Mouse (Mus musculus): ENCODE data around the gene Flvcr2. TPM values are rescaled to one million over a fixed set of nuclear protein-coding genes. Genes with fewer than 3 reads are reported as not detected.

Gene Flvcr2
- polyA plus RNA-seq, 1 experiment from 2014 or later: 6.5 TPM

- Histone ChIP-seq H3K4me2 (ENCODE audit: low read depth, low read length) (no peak overlapping the region), H3K4me3 (ENCODE audit: low read length) (no peak overlapping the region), H3K27me3 (ENCODE audit: control insufficient read depth, insufficient read depth, low read depth, low read length) (no peaks in the 10 kb centered on the region), H3K27ac (ENCODE audit: low read length) (no peak overlapping the region), H3K4me1 (replicated peaks; ENCODE audit: control insufficient read depth, insufficient read depth, low read length) (peaks cover 3% of the 10 kb centered on the region), H3K9ac (ENCODE audit: low read length) (no peak overlapping the region), H3K36me3 (ENCODE audit: control insufficient read depth, insufficient read depth, low read length) (peaks cover 7% of the 10 kb centered on the region; the same call in 1 of the 2 replicates), H3K9me3 (ENCODE audit: control insufficient read depth, low read length) (no peaks in the 10 kb centered on the region)
- ATAC-seq (ENCODE audit: low read depth): peak; percentile 63; the same call in 1 of the 2 replicates
- 36% methylated on average over 1 of the region's 1 CpGs for WGBS
Observed at GRCm38 (mm10) chr12:85854271-85854670, 107.9 kb downstream of the Flvcr2 start.

DNA sequence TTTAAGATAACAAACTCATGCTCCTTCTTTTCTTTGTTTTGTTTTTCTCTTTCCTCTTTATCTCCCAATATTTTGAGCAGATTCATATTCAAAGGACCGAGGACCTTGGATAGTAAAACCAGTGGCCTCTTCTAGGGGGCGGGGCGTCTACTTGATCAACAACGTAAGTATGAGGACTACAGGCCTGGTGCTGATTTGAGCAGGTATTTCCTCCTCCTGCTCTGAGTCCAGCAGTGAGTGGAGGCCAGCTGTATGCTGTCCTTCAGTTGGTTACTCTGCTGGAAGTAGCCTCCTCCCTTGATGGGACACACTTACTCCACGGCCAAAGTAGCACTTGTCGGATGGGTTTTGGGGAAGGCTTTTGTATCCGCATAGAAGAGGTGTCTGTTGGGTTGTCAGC, 111.0 kb downstream of the Flvcr2 start:
- Histone ChIP-seq H3K27ac (ENCODE audit: low read length) (no peak overlapping the region), H3K27me3 (ENCODE audit: control insufficient read depth, insufficient read depth, low read depth, low read length) (no peaks in the 10 kb centered on the region), H3K36me3 (ENCODE audit: control insufficient read depth, insufficient read depth, low read length) (peaks cover 5% of the 10 kb centered on the region; the same call in 1 of the 2 replicates), H3K4me2 (ENCODE audit: low read depth, low read length) (no peak overlapping the region), H3K4me3 (ENCODE audit: low read length) (no peak overlapping the region), H3K9ac (ENCODE audit: low read length) (no peak overlapping the region), H3K4me1 (replicated peaks; ENCODE audit: control insufficient read depth, insufficient read depth, low read length) (peaks cover 8% of the 10 kb centered on the region), H3K9me3 (ENCODE audit: control insufficient read depth, low read length) (no peaks in the 10 kb centered on the region)
- ATAC-seq (ENCODE audit: low read depth): no peak
- WGBS: 76% methylated on average over 7 of the region's 7 CpGs

DNA sequence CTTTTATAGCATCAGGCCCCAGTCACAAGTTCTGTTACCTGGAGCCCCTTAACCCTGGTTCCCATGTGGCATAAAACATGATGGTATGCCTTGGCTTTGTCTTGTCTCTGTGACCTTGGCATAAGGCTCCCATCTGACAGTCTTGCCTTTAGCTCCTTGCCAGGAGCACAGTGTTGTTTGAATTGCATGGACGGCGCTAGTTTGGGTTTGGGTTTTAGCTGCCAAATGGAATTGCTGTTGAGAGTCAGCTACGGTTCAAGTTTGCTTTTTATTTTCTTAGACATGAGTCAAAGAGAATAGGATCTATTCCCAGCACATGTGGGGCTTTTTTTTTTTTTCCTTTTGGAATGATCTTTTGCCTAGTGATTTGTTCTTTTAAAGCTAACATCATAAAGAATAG, 112.8 kb downstream of the Flvcr2 start:
- no peaks in the 10 kb centered on the region for H3K27me3 ChIP-seq (ENCODE audit: control insufficient read depth, insufficient read depth, low read depth, low read length)
- no peaks in the 10 kb centered on the region for H3K9me3 ChIP-seq (ENCODE audit: control insufficient read depth, low read length)
- H3K36me3 ChIP-seq (ENCODE audit: control insufficient read depth, insufficient read depth, low read length): peaks cover 2% of the 10 kb centered on the region; the same call in 1 of the 2 replicates
- no peak overlapping the region for H3K4me2 ChIP-seq (ENCODE audit: low read depth, low read length)
- no peak overlapping the region for H3K9ac ChIP-seq (ENCODE audit: low read length)
- H3K4me3 ChIP-seq (ENCODE audit: low read length): no peak overlapping the region
- peak; percentile 71 for ATAC-seq (ENCODE audit: low read depth)
- H3K4me1 ChIP-seq (replicated peaks; ENCODE audit: control insufficient read depth, insufficient read depth, low read length): peaks cover 8% of the 10 kb centered on the region
- H3K27ac ChIP-seq (ENCODE audit: low read length): peak overlapping the region; percentile 81
- WGBS: 41% methylated on average over 3 of the region's 3 CpGs

- Histone ChIP-seq H3K9me3 (ENCODE audit: control insufficient read depth, low read length) (no peaks in the 10 kb centered on the region), H3K4me2 (ENCODE audit: low read depth, low read length) (no peak overlapping the region), H3K4me3 (ENCODE audit: low read length) (no peak overlapping the region), H3K27ac (ENCODE audit: low read length) (peak overlapping the region; percentile 81), H3K27me3 (ENCODE audit: control insufficient read depth, insufficient read depth, low read depth, low read length) (no peaks in the 10 kb centered on the region), H3K36me3 (ENCODE audit: control insufficient read depth, insufficient read depth, low read length) (peaks cover 2% of the 10 kb centered on the region; the same call in 1 of the 2 replicates), H3K4me1 (replicated peaks; ENCODE audit: control insufficient read depth, insufficient read depth, low read length) (peaks cover 8% of the 10 kb centered on the region), H3K9ac (ENCODE audit: low read length) (no peak overlapping the region)
- 23% methylated on average over 3 of the region's 3 CpGs for WGBS
- peak; percentile 50 for ATAC-seq (ENCODE audit: low read depth)
Observed at GRCm38 (mm10) chr12:85859511-85860189, 113.3 kb downstream of the Flvcr2 start.

DNA sequence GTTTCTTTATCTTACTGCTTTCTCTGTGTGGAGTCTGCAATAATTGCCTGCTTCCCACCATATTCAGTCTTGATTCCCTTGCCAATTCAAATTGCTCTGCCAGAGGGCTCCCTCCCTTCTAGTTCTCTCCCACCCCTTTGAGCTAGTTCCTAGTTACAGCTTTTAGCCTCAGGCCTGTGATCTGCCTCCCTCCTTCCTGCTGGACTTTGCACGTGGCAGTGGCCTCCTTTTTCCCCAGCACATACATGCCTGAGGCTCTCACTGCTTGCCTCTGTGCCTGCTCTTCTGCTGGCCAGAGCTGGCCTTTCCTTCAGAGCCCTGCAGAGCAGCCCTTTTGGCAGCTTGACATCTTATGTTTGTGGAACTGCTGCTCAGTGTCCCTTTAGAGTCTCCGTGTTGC, 116.2 kb downstream of the Flvcr2 start:
- WGBS: 28% methylated on average over 2 of the region's 2 CpGs
- Histone ChIP-seq H3K36me3 (ENCODE audit: control insufficient read depth, insufficient read depth, low read length) (no peaks in the 10 kb centered on the region; the same call in 1 of the 2 replicates), H3K4me2 (ENCODE audit: low read depth, low read length) (no peak overlapping the region), H3K27me3 (ENCODE audit: control insufficient read depth, insufficient read depth, low read depth, low read length) (no peaks in the 10 kb centered on the region), H3K9me3 (ENCODE audit: control insufficient read depth, low read length) (no peaks in the 10 kb centered on the region), H3K27ac (ENCODE audit: low read length) (peak overlapping the region; percentile 37), H3K9ac (ENCODE audit: low read length) (no peak overlapping the region), H3K4me1 (replicated peaks; ENCODE audit: control insufficient read depth, insufficient read depth, low read length) (peaks cover 11% of the 10 kb centered on the region), H3K4me3 (ENCODE audit: low read length) (no peak overlapping the region)
- ATAC-seq (ENCODE audit: low read depth): 0 out of 2 replicates have a peak, but pooled peaks have one; percentile 42

Small RNA genes within 50 kb of the gene (microRNA-seq; reads per million reads assigned to microRNA genes)
- gene Gm47285: not detected

Other genes starting within 250 kb of the Flvcr2 start
- 0.49 and 0.87 TPM in 2 replicates for gene Jdp2, start 147.5 kb upstream of the Flvcr2 start, polyA plus RNA-seq (2015; fragmentation: Nextera tagmentation; extraction: Ambion mirVana)
- 5.4 and 5.7 TPM in 2 replicates for gene Batf, start 59.9 kb upstream of the Flvcr2 start, polyA plus RNA-seq (2015; fragmentation: Nextera tagmentation; extraction: Ambion mirVana)
- 102 and 108 TPM in 2 replicates for gene Erg28, start 78.0 kb downstream of the Flvcr2 start, polyA plus RNA-seq (2015; fragmentation: Nextera tagmentation; extraction: Ambion mirVana)
- 15.5 and 17.5 TPM in 2 replicates for gene Ttll5, start 78.1 kb downstream of the Flvcr2 start, polyA plus RNA-seq (2015; fragmentation: Nextera tagmentation; extraction: Ambion mirVana)

All from lung, embryonic 16.5 days (tissue).